Mouse (Mus musculus) E14TG2a.4 (cell line): Measurements from ENCODE around the gene Med13l.

Experiments used
- H3K27me3 ChIP-seq: 2 replicates; pipeline ENCODE4 v1.6.1; 2014; ENCODE audit warnings: low read length, control low read depth; ENCODE audit not compliant: insufficient read depth
- H3K36me3 ChIP-seq: 2 replicates; pipeline ENCODE4 v1.6.1; 2014; ENCODE audit warnings: low read length, control low read depth; ENCODE audit not compliant: insufficient read depth
- H3K4me1 ChIP-seq: replicated peaks from 2 replicates; pipeline ENCODE4 v1.6.1; 2014; ENCODE audit warnings: low read depth, low read length, control low read depth
- H3K4me3 ChIP-seq: replicated peaks from 2 replicates; pipeline ENCODE4 v1.5.1; 2014; ENCODE audit warnings: mild to moderate bottlenecking, low read length
- H3K9me3 ChIP-seq: 2 replicates; pipeline ENCODE4 v1.6.1; 2014; ENCODE audit warnings: low read length, control low read depth
- CTCF ChIP-seq: conservative IDR thresholded peaks from 2 replicates; pipeline ENCODE4 v1.5.1; 2014; ENCODE audit warnings: low read length
- NANOG ChIP-seq: IDR thresholded peaks from 2 replicates; pipeline ENCODE4 v1.6.1; 2014; ENCODE audit warnings: borderline replicate concordance, low read length, mixed read lengths
- POU5F1 ChIP-seq: IDR thresholded peaks from 2 replicates; pipeline ENCODE4 v1.6.1; 2014; ENCODE audit warnings: low read length, borderline replicate concordance

Gene Med13l

GRCm38 (mm10) chr5:118715518-118715917, 155.0 kb downstream of the Med13l start:
- no peak overlapping the region for H3K4me3 ChIP-seq
- H3K36me3 ChIP-seq, result peaks cover 20% of the 10 kb centered on the region
- no peaks in the 10 kb centered on the region for H3K9me3 ChIP-seq
- peaks cover 42% of the 10 kb centered on the region for H3K4me1 ChIP-seq
- no peaks in the 10 kb centered on the region for H3K27me3 ChIP-seq
- no peak for TF ChIP-seq NANOG
- TF ChIP-seq POU5F1, result no peak
- TF ChIP-seq CTCF, result no peak

GRCm38 (mm10) chr5:118716295-118717271, 156.1 kb downstream of the Med13l start:
- H3K36me3 ChIP-seq, result peaks cover 21% of the 10 kb centered on the region
- no peaks in the 10 kb centered on the region for H3K9me3 ChIP-seq
- peaks cover 36% of the 10 kb centered on the region for H3K4me1 ChIP-seq
- TF ChIP-seq NANOG (no peak), POU5F1 (no peak), CTCF (no peak)
- H3K27me3 ChIP-seq, result no peaks in the 10 kb centered on the region
- H3K4me3 ChIP-seq, result no peak overlapping the region

GRCm38 (mm10) chr5:118717456-118717855, 157.0 kb downstream of the Med13l start:
- Histone ChIP-seq H3K4me1 (peaks cover 33% of the 10 kb centered on the region), H3K27me3 (no peaks in the 10 kb centered on the region), H3K36me3 (peaks cover 29% of the 10 kb centered on the region), H3K9me3 (no peaks in the 10 kb centered on the region), H3K4me3 (no peak overlapping the region)
- TF ChIP-seq NANOG, result no peak

GRCm38 (mm10) chr5:118718070-118718469, 157.6 kb downstream of the Med13l start:
- H3K4me3 ChIP-seq, result no peak overlapping the region
- no peaks in the 10 kb centered on the region for H3K27me3 ChIP-seq
- no peaks in the 10 kb centered on the region for H3K9me3 ChIP-seq
- H3K36me3 ChIP-seq, result peaks cover 30% of the 10 kb centered on the region
- peaks cover 27% of the 10 kb centered on the region for H3K4me1 ChIP-seq
- no peak for TF ChIP-seq POU5F1
- no peak for TF ChIP-seq CTCF
- TF ChIP-seq NANOG, result no peak

GRCm38 (mm10) chr5:118721416-118721815, 160.9 kb downstream of the Med13l start:
- peaks cover 61% of the 10 kb centered on the region for H3K36me3 ChIP-seq
- peaks cover 20% of the 10 kb centered on the region for H3K4me1 ChIP-seq
- H3K9me3 ChIP-seq, result no peaks in the 10 kb centered on the region
- TF ChIP-seq POU5F1 (no peak), NANOG (no peak), CTCF (no peak)
- H3K4me3 ChIP-seq, result no peak overlapping the region
- H3K27me3 ChIP-seq, result no peaks in the 10 kb centered on the region

GRCm38 (mm10) chr5:118721848-118722247, 161.4 kb downstream of the Med13l start:
- H3K36me3 ChIP-seq, result peaks cover 65% of the 10 kb centered on the region
- H3K27me3 ChIP-seq, result no peaks in the 10 kb centered on the region
- H3K9me3 ChIP-seq, result no peaks in the 10 kb centered on the region
- H3K4me3 ChIP-seq, result no peak overlapping the region
- no peak for TF ChIP-seq NANOG
- no peak for TF ChIP-seq CTCF
- H3K4me1 ChIP-seq, result peaks cover 20% of the 10 kb centered on the region

- Histone ChIP-seq H3K4me3 (no peak overlapping the region), H3K4me1 (peaks cover 19% of the 10 kb centered on the region), H3K27me3 (no peaks in the 10 kb centered on the region), H3K36me3 (peaks cover 71% of the 10 kb centered on the region), H3K9me3 (no peaks in the 10 kb centered on the region)
- TF ChIP-seq NANOG (no peak), CTCF (no peak), POU5F1 (no peak)
These were observed 162.0 kb downstream of the Med13l start for GRCm38 (mm10) chr5:118722456-118722855.

- Histone ChIP-seq H3K27me3 (no peaks in the 10 kb centered on the region), H3K9me3 (no peaks in the 10 kb centered on the region), H3K36me3 (peaks cover 87% of the 10 kb centered on the region), H3K4me3 (no peak overlapping the region), H3K4me1 (peaks cover 33% of the 10 kb centered on the region)
- TF ChIP-seq POU5F1 (no peak), NANOG (no peak), CTCF (no peak)
These were observed 164.9 kb downstream of the Med13l start for GRCm38 (mm10) chr5:118725425-118725824.
